Mouse (Mus musculus): ENCODE data around the gene Pknox2.
A peak's percentile ranks its signal among the peaks of the same experiment; 100 is the strongest.

The Pknox2 gene

DNA sequence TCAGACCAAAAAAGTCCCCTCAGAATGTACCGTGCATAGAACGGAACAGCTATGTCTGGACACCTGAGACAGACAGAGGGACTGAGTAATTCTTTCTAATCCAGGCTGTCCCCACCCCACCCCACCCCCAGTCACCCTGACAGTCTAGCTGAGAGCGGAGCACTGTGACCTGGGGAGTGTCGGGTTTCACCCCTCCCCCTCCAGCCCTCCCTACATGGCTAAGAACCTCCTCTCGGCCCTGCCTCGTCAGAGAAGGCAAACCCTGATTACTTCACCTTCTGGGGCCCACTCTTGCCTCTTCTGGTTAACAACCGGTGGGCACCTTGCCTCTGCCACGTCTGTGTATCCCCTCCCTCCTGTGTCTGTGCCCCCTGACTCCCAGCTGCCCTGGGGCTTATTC lies 7.7 kb downstream of the Pknox2 start:
- DNase-seq = peak; percentile 66 to 79

DNA sequence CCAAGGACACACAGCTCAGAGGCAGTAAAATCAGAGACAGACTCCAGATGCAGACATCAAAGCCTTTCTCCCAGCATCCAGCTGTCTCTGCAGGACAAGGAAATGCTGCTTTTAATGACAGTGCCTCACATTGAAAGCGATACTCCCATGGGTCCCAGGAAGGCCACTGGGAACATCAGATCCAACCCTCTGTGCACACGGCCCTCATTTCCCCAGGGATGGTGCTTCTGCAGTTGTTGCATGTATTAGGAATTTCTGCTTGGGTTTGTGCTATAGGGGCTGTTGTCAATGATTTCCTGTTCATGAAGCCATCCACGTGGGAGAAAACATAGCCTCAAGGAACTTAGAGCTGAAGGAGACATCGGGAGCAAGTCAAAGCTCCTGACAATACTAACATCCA lies 8.3 kb downstream of the Pknox2 start:
- DNase-seq = no peak

DNA sequence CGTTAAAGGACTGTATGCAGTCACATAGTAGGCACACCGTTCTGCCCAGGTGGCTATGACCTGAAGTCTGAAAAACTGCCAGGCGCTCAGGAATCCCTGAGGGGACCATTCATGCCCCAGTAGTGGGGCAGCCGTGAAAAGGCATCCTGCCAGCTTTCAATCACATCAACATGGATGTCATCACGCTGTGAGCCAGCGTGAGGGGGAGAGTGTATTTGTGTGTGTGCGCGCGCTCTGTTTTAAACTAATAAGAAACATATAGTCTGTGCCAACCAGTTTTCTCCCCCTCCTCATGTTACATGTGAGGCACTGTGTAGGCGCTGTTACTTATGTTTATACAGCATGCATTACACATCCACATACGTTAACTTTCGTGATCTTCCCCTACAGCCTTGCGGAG lies 10.9 kb downstream of the Pknox2 start:
- no peak for DNase-seq

DNA sequence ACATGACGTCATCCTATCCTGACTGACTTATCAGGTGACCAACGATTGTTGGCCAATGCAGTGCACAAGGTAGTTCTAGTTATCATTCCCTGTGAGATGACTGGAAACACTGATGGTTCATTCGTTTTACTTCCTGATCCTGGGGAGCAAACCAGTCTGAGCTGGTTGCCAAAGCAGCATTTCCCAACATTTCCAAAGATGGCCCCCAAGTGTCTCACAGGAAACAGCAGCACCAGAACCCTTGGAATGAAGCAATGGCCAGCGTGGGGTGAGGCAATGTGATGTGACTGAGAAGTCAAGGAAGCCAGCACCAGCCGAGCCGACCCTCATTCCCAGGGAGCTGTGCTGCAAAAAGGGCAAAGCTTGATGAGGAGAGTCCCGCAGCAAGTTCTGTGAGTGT lies 13.7 kb downstream of the Pknox2 start:
- no peak for DNase-seq

DNA sequence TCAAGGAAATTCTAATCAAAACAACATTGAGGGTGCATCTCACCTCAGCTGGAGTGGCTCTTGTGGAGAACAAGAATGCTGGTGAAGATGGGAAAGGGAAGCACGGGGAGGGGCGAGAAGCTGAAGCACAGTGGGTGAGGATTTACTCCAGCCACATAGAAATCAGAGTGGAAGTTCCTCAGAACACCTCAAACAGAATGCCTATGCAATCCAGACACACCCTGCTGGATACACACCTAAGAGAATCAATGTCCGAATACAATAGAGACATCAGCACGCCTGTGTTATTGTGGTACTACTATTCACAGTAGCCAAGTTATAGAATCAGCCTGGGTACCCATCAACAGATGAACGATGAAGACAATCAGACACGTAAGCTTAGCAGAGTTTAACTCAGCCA lies 18.2 kb downstream of the Pknox2 start:
- DNase-seq = no peak

DNA sequence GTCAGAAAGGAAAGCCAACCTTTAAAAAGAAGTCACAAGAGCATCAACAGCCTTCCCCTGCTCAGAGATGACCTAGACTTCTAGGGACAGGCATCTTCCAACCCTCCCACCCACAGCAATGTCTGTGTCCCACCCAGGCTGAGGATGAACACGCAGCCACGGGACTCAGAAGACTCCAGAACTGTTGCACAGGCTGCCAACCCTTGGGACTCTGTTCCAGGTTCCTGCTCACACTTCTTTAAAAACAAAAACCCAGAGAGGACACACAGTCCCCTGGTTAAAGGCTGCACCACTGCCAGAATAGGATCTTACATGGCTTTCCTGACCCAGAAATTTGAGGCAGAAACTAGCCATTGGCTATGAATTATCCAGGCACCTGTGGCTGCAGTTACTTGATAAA lies 21.0 kb downstream of the Pknox2 start:
- no peak for DNase-seq

DNA sequence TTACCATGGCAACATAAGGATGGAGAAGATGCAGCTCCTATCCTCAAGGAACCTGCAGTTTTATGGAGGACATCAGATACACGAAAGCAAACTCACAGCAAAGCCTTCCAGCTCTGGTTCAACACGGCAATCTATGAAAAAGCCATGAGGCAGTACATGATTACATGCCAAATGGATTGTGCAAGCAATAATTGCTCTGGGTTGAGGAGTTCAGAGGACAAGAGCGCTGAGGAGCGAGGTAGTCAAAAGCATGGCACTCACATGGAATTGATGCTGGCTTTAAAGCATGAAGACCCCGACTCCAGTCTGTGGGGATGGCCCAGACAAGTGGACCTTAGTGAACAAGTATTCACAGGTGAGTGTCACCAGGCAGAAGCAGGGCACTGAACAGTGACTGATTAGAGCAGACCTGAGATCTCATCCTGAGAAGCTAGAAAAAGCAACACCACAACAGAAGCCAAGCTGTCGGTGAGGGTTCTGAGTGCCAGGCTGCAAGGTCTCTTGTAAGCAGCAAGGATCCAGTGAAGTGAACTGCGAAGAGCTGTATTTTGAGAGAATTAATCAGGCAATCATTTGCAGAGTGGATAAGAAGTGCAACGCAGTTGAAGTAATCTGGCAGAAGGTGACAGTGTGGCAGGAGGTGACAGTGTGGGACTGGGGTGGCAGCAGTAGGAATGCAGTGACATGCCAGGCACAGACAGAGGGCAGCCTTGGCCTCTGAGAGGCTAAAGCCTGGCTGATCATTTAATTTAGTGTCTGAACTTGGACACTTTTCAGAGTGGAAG lies 22.3 kb downstream of the Pknox2 start:
- no peak for DNase-seq

DNA sequence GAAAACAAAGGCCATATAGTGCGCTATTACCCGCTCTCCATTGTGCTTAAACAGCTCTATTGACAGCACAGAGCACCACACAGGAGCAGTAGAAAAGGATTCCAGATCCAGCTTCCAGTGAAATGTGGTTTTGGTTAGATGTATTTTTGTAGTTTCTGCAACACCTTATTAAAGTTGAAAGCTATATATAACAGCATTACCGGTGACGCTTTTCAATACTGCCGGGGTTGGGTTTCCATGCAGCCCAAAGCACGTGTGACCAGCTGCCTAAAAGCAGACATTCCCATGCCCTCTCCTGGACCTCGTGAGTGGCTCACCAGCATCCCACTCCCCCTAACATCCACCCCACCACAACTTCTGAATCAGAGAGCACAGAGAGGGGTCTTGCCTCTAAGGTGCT lies 23.8 kb downstream of the Pknox2 start:
- DNase-seq = no peak

DNA sequence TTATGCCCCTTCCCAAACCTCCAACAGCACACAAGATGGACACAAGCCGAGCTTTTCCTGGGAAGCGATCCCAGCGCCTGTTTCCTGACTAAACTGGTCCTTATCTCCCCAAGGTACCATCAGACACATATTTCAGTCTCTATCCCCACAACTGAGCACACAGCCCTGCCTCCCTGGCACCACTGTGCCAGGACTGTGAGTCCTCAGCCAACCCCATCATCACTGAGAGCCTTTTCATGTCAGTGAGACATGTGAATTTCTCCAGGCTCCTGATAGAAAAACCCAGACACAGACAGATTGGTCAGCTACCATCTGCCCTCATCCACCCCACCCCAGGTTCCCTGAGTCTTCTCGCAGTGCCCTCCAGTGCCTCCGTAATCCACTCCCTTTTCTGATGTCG lies 24.2 kb downstream of the Pknox2 start:
- no peak for DNase-seq

DNA sequence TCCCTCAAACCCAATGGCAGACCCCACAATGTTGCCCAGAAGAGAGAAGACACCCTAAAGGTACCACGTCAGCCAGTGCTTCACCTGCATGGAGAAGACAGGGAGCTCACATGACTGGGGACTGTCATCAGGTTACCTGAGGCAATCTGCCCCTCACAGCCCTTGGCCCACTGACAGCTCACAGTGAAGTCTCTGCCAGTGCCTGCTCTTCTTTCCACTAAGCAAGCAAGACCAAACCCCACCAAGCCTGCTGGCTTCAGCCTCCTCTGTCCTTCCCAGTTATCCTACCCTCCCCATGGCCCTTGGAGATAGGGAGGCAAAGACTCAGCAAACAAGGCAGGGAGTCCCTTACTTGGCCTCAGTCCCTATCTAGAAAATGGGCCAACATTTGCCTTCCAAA lies 24.8 kb downstream of the Pknox2 start:
- no peak for DNase-seq

DNA sequence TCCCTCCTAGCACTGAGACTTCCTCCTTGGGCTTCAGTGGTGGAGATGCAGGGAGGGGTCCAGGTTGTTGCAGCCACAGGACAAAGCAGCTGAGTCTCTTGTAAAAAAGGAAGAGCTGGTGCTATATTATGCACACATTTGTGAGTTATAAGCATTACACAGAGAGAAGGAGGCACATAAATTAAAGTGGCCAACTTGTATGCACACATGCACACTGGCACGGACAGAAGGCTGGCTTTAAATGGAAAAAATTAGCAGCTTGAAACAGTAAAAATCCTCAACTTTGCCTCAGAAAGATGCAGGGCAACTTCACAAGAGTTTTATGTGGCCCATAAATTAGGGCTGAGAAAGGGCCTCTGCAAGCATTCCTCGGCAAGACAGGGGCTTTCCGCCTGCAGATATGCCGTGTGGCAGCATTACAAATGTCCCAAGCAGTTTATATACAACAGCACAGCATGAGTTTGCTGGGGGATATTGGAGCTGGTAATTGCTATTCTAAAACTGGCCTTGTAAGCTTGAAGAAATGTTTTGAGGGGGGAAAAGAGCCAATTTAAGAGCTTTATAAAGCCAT lies 25.4 kb downstream of the Pknox2 start:
- no peak for DNase-seq

DNA sequence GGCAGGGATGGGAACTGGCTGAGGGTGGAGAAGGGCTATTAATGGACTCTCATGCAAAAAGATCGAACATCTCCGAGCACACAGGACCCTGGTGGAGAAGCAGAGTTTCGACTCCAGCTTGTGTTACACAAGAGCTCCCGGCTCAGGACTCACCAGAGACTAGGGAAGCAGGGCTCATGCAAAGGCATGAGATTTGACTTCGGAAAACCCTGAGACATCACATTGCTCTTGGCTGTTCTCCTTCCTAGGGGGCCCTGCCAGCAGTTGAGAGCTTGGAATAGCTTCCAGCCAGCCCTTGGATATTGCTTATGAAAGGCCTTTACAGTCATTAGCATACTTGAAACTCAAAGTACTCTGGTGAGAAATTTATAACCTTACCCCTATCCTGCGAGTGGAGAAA lies 26.4 kb downstream of the Pknox2 start:
- DNase-seq = peak; percentile 35 to 51

DNA sequence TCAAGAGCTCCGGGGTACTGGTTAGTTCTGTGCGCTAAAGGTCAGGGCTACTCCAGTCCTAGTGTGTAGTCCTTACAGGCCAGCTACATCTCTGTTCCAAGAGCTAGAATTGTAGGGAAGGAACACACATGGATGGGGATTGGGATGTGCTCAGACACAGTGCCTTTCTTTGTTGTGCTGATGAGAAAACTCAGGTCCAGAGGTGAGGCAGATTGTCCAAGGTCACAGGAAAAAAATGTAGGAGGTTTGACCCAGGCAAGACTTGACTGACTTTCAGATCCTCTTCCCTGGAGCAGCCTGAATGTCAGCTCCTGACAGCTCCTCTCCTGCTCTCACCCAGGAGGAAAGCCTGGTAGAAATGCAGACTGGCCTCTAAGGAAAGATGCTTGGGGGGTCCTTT lies 29.7 kb downstream of the Pknox2 start:
- DNase-seq = no peak

DNA sequence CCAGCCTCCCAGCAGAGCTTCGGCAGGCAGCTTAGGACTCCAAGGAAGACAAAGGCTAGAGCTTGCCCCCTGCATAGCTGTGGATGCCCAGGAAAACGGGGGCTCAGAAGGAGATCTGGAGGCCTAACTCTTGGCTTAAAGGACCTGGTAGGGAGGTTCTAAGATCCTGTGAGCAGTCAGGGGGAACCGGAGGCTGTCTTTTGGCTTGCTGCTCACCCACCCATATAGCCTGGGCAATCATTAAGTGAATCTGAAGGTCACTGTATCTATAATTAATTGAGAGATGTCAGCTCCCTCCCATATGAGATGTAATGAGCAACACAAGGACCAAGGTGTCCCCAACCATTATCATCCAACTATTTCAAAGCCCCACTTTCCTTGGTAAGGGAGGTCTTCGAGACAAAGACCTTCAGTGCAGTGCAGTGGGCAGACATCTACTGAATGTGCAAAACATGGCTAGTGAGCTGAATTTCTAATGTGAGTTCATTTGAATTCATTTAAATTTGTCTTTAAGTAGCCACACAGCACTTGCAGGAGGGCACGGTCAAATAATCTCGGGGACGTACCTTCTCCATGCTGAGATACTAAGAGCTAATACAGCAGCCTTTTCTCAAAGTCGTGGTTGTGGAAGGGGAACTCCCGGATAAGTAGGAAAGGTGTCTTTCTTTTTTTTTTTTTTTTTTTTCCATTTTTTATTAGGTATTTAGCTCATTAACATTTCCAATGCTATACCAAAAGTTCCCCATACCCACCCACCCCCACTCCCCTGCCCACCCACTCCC lies 30.4 kb downstream of the Pknox2 start:
- no peak for DNase-seq

DNA sequence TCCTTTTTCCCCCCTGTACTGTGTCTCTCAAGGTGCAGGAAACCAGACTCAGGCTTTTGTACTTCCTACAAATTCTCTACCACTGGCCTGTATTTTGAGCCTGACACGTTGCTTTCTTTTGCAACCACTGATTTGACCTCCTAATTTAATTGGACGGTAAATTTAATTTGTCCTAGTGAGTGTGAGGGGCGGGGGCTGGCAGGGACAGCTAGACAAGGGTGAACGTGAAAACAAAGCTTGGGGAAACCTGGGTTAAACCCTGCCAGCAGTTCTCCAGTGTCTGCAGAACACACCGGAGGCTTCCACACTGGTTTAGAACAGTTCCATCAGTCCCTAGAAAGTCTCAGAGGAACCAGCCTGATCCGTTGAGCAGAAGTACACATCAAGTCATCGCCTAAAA lies 31.4 kb downstream of the Pknox2 start:
- DNase-seq = no peak

DNA sequence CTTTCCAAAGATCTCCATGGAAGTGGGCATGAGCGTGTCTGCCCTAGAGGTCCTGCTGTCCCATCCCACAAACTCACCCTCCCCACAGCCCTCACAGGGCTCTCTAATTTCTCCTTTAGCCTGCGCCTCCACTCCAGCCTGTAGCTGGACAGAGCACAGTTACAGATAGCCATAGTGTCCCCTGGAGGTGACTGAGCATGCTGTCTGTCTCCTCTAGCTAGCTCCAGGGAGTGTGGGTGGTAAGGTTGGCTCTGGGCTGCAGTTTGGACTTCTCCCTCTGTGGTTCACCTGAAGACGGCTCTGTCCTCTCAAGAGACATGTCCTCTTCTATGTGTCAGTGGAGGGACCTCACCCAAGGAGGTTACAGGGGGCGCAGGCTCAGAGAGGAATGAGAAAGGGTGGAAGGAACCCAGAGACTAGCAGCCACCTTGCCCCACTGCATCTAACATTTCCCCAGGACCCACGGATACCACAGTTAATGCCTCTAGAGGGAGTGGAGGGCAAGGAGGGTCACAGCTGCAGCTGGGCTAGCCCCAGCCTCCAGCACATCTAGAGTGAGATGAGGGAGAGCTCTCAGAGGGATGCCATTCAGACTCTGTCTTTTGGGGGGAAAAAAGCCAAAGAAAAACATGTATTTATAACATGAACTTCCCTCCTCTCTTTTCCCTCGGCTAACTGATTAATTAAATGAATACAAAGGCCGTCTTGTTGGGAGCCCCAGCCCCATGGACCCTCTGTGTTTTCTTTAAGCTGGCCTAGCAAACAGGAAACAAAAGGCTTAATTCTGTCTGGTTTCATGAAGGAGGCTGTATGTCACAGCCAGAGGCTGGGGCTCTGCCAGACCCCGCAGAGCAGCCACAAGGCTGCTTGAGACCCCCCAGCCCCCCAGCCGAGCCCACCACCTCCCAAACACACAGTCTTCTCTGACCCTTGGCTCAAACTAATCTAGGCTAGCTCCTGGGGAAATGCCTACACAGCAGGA lies 32.6 kb downstream of the Pknox2 start:
- DNase-seq = peak; percentile 30 to 50

DNA sequence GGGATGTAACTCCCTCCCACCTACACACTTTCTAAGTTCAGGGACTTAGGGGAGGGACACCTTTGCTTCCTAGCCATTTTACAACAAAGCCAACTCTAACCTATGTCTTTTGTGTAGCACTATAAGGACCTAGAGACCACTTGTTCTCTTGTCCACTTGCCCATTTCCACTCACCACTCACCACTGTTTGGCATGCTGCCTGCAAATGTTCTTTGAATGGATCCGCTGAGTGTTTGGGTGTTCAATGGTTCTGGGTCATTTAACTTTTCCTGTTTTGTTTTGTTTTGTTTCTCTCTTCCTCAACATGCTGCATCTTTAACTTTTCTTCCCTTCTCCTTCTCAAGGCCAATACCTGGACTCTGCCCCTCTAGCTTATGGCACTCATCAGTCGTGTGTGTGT lies 39.7 kb downstream of the Pknox2 start:
- DNase-seq = no peak

DNA sequence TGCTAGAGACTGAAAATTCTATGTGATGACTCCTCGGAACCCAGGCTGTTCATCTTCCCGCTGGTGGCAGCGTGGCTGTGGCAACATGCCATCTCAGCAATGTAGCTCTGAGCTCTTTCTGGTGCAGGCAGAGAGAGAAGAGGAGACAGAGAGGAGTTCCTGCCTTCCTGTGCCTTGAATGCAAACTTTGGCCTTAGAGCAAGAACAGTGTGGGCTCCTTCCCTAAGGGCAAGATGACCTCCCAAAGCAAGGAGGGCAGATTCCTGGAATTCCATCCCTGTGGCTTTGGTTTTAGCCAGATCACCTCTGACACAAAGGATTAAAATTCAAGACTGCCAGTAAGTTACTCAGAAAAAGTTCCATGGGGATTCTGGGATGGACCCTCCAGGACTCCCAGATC lies 40.4 kb downstream of the Pknox2 start:
- DNase-seq = peak in 1 of 2 experiments; percentile 49

DNA sequence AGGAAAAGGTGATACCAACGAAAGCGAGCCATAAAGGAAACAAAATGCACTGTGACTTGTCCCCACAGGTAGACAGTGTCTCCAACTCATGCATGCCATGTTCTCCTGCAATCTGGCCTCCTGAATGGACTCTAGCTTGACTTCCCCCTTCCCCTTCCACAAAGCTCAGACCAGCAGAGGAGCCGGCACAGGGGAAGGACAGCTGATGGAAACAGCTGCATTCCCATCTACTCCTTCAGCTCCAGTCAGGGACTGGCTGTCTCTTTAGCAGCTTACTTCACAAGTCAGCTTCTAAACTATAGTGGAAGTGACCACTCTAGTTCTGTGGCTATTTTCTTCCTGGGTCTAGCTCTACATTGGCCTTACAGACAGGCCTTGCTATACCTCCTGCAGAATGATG lies 43.0 kb downstream of the Pknox2 start:
- DNase-seq = no peak

DNA sequence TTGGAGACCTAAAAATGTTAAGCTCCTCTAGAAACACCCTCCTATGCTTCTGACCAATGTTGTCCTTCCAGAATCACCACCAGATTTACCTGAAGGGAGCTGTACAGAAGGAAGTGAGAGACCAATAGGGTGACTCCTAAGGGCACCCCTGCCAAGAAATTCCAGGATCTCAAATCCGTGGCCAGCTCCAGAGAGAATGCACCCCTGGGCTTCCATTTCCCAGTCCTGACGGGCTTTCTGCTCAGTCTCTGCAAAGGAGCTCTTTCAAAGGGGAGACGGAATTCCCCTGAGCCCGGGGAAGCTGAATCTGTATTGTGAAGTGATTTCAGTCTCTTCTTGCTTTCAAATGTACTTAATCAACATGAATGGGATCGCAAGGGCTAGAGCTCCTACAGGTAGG lies 43.4 kb downstream of the Pknox2 start:
- no peak for DNase-seq

DNA sequence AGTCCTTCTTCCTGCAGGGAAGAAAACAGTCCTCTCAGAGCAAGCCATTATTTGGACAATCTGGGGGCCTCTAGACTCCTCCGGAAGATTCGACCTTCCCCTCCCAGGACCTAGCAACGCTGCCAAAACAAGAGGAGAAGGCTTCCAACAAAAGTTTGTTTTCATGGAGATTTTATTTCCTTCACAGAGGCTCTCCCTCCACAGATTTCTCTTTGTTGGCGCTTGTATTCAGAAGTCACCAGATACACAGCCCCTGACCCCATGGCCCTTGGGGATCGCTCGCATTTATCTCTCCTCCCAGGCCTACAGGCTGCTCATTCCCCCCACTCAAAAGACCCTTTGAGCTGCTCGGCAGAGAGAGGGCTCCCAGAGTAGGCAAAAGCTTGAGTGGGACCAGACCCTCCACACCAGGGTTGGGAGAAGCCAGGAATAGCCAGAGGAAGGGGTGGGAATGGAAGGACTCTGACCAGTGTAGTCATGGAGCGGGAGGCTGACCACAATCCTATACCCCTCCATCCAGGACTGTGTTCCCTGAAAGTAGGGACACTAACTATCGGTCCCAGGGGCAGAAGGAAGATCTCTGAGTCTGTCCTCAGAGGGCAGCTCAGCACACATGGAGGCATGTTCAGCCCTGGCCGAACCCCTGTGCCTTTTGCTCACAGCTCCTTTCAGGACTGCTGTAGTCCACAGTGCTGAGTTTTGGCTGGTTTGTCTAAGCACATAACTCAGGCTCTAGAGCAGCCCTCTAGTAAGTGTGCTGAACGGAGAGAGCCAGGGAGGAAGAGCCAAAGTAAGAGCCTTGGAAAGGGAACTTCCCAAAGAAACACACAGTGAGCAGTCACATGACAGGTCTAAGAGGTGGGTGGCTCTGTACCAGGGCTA lies 45.9 kb downstream of the Pknox2 start:
- DNase-seq = peak; percentile 43 to 55

DNA sequence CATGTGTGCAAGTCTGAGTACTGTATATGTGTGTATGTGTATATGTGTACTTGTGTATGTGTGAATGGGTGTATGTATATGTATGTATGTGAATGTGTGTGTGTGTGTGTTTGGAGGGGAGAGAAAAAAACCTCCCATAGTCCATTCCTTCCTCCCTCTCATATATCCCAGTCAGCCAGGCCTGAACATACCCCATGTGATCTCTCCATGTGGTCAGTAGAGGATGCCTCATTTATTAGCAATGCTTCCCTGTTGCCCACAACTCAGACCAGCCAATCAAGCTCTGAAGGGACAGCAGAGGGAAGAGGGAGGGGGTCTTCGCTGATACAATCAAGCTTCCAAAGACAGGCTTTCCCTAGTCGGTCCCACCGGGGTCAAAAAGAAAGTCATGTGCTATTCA lies 47.6 kb downstream of the Pknox2 start:
- no peak for DNase-seq
